In genomic region chr16:51942431-51943130, GRCm38 (mm10) we compare ENCODE assay signal across 17 mouse cellular contexts.
DNase-seq lines count a peak whose midpoint lies in the region; ATAC-seq and TF ChIP-seq lines count a peak whose summit lies in the region.
"Had no signal": no experiment of that assay in that cellular context is flagged by ENCODE, and none has a peak within 500 bp of the region (broad histone marks: within the 10 kb centered on the region; RNA-seq: fewer than 3 reads in every experiment).

No protein-coding gene starts in this region.

- 69% methylated on average over 9 of the region's 9 CpGs for WGBS in kidney, embryonic 14.5 days
- WGBS in intestine, postnatal 0 days: 48% methylated on average over 9 of the region's 9 CpGs
- 89% methylated on average over 9 of the region's 9 CpGs for WGBS in hindbrain, embryonic 13.5 days
- WGBS in hindbrain, embryonic 12.5 days: 89% methylated on average over 9 of the region's 9 CpGs

- H3K27ac ChIP-seq in kidney, embryonic 14.5 days (ENCODE audit: low read depth, low read length): no peak overlapping the region
- H3K27ac ChIP-seq in intestine, postnatal 0 days (ENCODE audit: low read depth, low read length): no peak overlapping the region
- no peak overlapping the region for H3K27ac ChIP-seq in hindbrain, embryonic 13.5 days
- no peak overlapping the region for H3K27ac ChIP-seq in hindbrain, embryonic 12.5 days
- H3K27ac ChIP-seq: embryonic facial prominence, embryonic 12.5 days; forebrain, embryonic 15.5 days; heart, embryonic 13.5 days had no signal

- H3K4me2 ChIP-seq in kidney, embryonic 14.5 days (replicated peaks; ENCODE audit: low read depth, low read length): no peak overlapping the region
- 0 out of 2 replicates have a peak overlapping the region, but pooled peaks have one; percentile 9 for H3K4me2 ChIP-seq in intestine, postnatal 0 days (replicated peaks; ENCODE audit: low read depth)
- H3K4me2 ChIP-seq in hindbrain, embryonic 13.5 days: no peak overlapping the region
- H3K4me2 ChIP-seq in hindbrain, embryonic 12.5 days (replicated peaks): no peak overlapping the region
- H3K4me2 ChIP-seq: embryonic facial prominence, embryonic 12.5 days; forebrain, embryonic 15.5 days; heart, embryonic 13.5 days had no signal

- H3K4me1 ChIP-seq in kidney, embryonic 14.5 days (ENCODE audit: control insufficient read depth, insufficient read depth, low read length): no peaks in the 10 kb centered on the region
- H3K4me1 ChIP-seq in intestine, postnatal 0 days (replicated peaks; ENCODE audit: control insufficient read depth, insufficient read depth, low read length): no peaks in the 10 kb centered on the region
- H3K4me1 ChIP-seq in hindbrain, embryonic 13.5 days (replicated peaks): 0 out of 2 replicates have a peak, but pooled peaks cover 3% of the 10 kb centered on the region
- H3K4me1 ChIP-seq in hindbrain, embryonic 12.5 days: no peaks in the 10 kb centered on the region
- H3K4me1 ChIP-seq: embryonic facial prominence, embryonic 12.5 days; heart, embryonic 13.5 days had no signal

- DNase-seq in kidney, adult 9 months: peak; percentile 56
- no peak for DNase-seq in kidney, postnatal 10 days
- DNase-seq in kidney, postnatal 14 days: peak; percentile 8
- DNase-seq: adrenal gland, postnatal 10 days; cerebellum, adult 11 months; cerebellum, adult 8-10 months; cerebellum, postnatal 25 days; gastrocnemius, postnatal 36 days; heart, adult 11 months; heart, postnatal 36 days had no signal

- no peak for TF ChIP-seq CTCF in intestine, postnatal 0 days (IDR thresholded peaks at IDR 0.05; ENCODE audit: low read depth)

- H3K9me3 ChIP-seq in kidney, embryonic 14.5 days (ENCODE audit: control insufficient read depth, low read length): no peaks in the 10 kb centered on the region
- no peaks in the 10 kb centered on the region for H3K9me3 ChIP-seq in intestine, postnatal 0 days (ENCODE audit: control insufficient read depth)
- no peaks in the 10 kb centered on the region for H3K9me3 ChIP-seq in hindbrain, embryonic 13.5 days
- H3K9me3 ChIP-seq in hindbrain, embryonic 12.5 days (replicated peaks): 0 out of 2 replicates have a peak, but pooled peaks cover 6% of the 10 kb centered on the region
- H3K9me3 ChIP-seq: embryonic facial prominence, embryonic 12.5 days; forebrain, embryonic 15.5 days; heart, embryonic 13.5 days had no signal

- no peak for ATAC-seq in kidney, embryonic 14.5 days (ENCODE audit: low FRiP score, low TSS enrichment)
- peak; percentile 83 for ATAC-seq in intestine, postnatal 0 days
- no peak for ATAC-seq in hindbrain, embryonic 13.5 days (ENCODE audit: low FRiP score)
- no peak for ATAC-seq in hindbrain, embryonic 12.5 days (ENCODE audit: low FRiP score)
- ATAC-seq: forebrain, embryonic 15.5 days had no signal

- no peak overlapping the region for H3K9ac ChIP-seq in kidney, embryonic 14.5 days (ENCODE audit: low read depth, low read length)
- H3K9ac ChIP-seq in intestine, postnatal 0 days (ENCODE audit: low read depth, low read length): no peak overlapping the region
- no peak overlapping the region for H3K9ac ChIP-seq in hindbrain, embryonic 13.5 days
- H3K9ac ChIP-seq in hindbrain, embryonic 12.5 days: no peak overlapping the region
- H3K9ac ChIP-seq: embryonic facial prominence, embryonic 12.5 days; forebrain, embryonic 15.5 days; heart, embryonic 13.5 days had no signal

- no peak overlapping the region for H3K4me3 ChIP-seq in kidney, embryonic 14.5 days (ENCODE audit: low read length)
- no peak overlapping the region for H3K4me3 ChIP-seq in intestine, postnatal 0 days (ENCODE audit: low read depth, low read length)
- no peak overlapping the region for H3K4me3 ChIP-seq in hindbrain, embryonic 13.5 days
- H3K4me3 ChIP-seq in hindbrain, embryonic 12.5 days: no peak overlapping the region
- H3K4me3 ChIP-seq: embryonic facial prominence, embryonic 12.5 days; forebrain, embryonic 15.5 days; heart, embryonic 13.5 days had no signal

- H3K36me3 ChIP-seq in kidney, embryonic 14.5 days (ENCODE audit: control insufficient read depth, insufficient read depth, low read length): no peaks in the 10 kb centered on the region
- no peaks in the 10 kb centered on the region for H3K36me3 ChIP-seq in intestine, postnatal 0 days (ENCODE audit: control insufficient read depth, insufficient read depth)
- H3K36me3 ChIP-seq in hindbrain, embryonic 13.5 days: no peaks in the 10 kb centered on the region
- no peaks in the 10 kb centered on the region for H3K36me3 ChIP-seq in hindbrain, embryonic 12.5 days
- H3K36me3 ChIP-seq: embryonic facial prominence, embryonic 12.5 days; forebrain, embryonic 15.5 days; heart, embryonic 13.5 days had no signal

- no peaks in the 10 kb centered on the region for H3K27me3 ChIP-seq in kidney, embryonic 14.5 days (ENCODE audit: control insufficient read depth, insufficient read depth, low read length)
- H3K27me3 ChIP-seq in intestine, postnatal 0 days (replicated peaks; ENCODE audit: control insufficient read depth, insufficient read depth, low read length): no peaks in the 10 kb centered on the region
- no peaks in the 10 kb centered on the region for H3K27me3 ChIP-seq in hindbrain, embryonic 13.5 days
- no peaks in the 10 kb centered on the region for H3K27me3 ChIP-seq in hindbrain, embryonic 12.5 days
- H3K27me3 ChIP-seq: embryonic facial prominence, embryonic 12.5 days; forebrain, embryonic 15.5 days; heart, embryonic 13.5 days had no signal
